Mouse (Mus musculus): ENCODE data around the gene Ptpn5.

- no peak for TF ChIP-seq POLR2A (IDR thresholded peaks at IDR 0.05; ENCODE audit: insufficient read length, low read depth)
- no peak for TF ChIP-seq USF1 (IDR thresholded peaks at IDR 0.05; ENCODE audit: low read depth)
These were observed 31.5 kb upstream of the Ptpn5 start for GRCm38 (mm10) chr7:47165028-47165427.
